Mouse (Mus musculus) thymus, postnatal 14 days (tissue): ENCODE results near the gene Olfr1126.
"Not testable (repeated sequence)": the region's sequence is repeated elsewhere in the genome, so short reads cannot be mapped to it uniquely, and the experiment has no call there.

Experiments
- DNase-seq: peaks from one replicate; pipeline ENCODE4 v3.0.0; 2021

Olfr1126 gene

GRCm38 (mm10) chr2:87453662-87454061 is at the start of gene Olfr1126:
Olfr1126 (plus strand) TSS chr2:87453962.
- DNase-seq: no peak

- no peak for DNase-seq
Measured at GRCm38 (mm10) chr2:87416335-87416734, 37.4 kb upstream of the Olfr1126 start, which contains the start of gene Olfr1123. Olfr1123 (plus strand) TSS chr2:87416635.

- no peak for DNase-seq
Measured at GRCm38 (mm10) chr2:87429975-87430374, 23.8 kb upstream of the Olfr1126 start, which contains the start of gene Olfr1124. Olfr1124 (plus strand) TSS chr2:87430275.

- DNase-seq: no peak
Measured at GRCm38 (mm10) chr2:87437731-87438130, 16.0 kb upstream of the Olfr1126 start.

GRCm38 (mm10) chr2:87461769-87462168 is 8.0 kb downstream of the Olfr1126 start:
- DNase-seq: no peak

GRCm38 (mm10) chr2:87480207-87480606 is 26.4 kb downstream of the Olfr1126 start:
- no peak for DNase-seq

GRCm38 (mm10) chr2:87481158-87481557 is 27.4 kb downstream of the Olfr1126 start:
- DNase-seq: no peak

GRCm38 (mm10) chr2:87482276-87482675 is 28.5 kb downstream of the Olfr1126 start:
- DNase-seq: no peak

GRCm38 (mm10) chr2:87496993-87497392 is 43.2 kb downstream of the Olfr1126 start, which contains the start of gene Pramel7:
Pramel7 (minus strand) TSS chr2:87497093.
- DNase-seq: not testable (repeated sequence)

- no peak for DNase-seq
Measured at GRCm38 (mm10) chr2:87506265-87506664, 52.5 kb downstream of the Olfr1126 start, which contains the start of gene Pramel6. Pramel6 (plus strand) TSS chr2:87506565.
